Mouse (Mus musculus) embryonic fibroblast, embryonic 13.5 days (primary cell): ENCODE results near the gene Irx6. TPM values are rescaled to one million over a fixed set of nuclear protein-coding genes. Genes with fewer than 3 reads are reported as not detected.

Source experiments
- H3K27ac ChIP-seq: 2 replicates; pipeline ENCODE4 v1.5.1; 2012; ENCODE audit warnings: low read length, control low read depth, inconsistent platforms; ENCODE audit not compliant: insufficient read depth
- H3K4me1 ChIP-seq: 2 replicates; pipeline ENCODE4 v1.6.1; 2011; ENCODE audit warnings: low read length; ENCODE audit not compliant: control insufficient read depth, insufficient read depth
- H3K4me3 ChIP-seq: 2 replicates; pipeline ENCODE4 v1.5.1; 2011; ENCODE audit warnings: mild to moderate bottlenecking, control low read depth, low read length; ENCODE audit not compliant: insufficient read depth
- CTCF ChIP-seq: IDR thresholded peaks from 2 replicates; pipeline ENCODE4 v1.5.1; 2011; ENCODE audit warnings: mild to moderate bottlenecking, control low read depth, low read length, moderate library complexity, borderline replicate concordance; ENCODE audit not compliant: insufficient read depth
- POLR2A ChIP-seq: IDR thresholded peaks from 2 replicates; pipeline ENCODE4 v1.6.1; 2011; ENCODE audit warnings: low read depth, mild to moderate bottlenecking, control low read depth, low read length, moderate library complexity
- polyA plus RNA-seq: library from polyadenylated mRNA; stranded (reverse); fragments of >200 nt; gene quantifications from 2 replicates; pipeline ENCODE4 v1.2.4, GENCODE M21; 2011; ENCODE audit warnings: low read depth; ENCODE audit not compliant: missing spikeins, insufficient read length

Gene Irx6
- polyA plus RNA-seq: not detected in 2 replicates

DNA sequence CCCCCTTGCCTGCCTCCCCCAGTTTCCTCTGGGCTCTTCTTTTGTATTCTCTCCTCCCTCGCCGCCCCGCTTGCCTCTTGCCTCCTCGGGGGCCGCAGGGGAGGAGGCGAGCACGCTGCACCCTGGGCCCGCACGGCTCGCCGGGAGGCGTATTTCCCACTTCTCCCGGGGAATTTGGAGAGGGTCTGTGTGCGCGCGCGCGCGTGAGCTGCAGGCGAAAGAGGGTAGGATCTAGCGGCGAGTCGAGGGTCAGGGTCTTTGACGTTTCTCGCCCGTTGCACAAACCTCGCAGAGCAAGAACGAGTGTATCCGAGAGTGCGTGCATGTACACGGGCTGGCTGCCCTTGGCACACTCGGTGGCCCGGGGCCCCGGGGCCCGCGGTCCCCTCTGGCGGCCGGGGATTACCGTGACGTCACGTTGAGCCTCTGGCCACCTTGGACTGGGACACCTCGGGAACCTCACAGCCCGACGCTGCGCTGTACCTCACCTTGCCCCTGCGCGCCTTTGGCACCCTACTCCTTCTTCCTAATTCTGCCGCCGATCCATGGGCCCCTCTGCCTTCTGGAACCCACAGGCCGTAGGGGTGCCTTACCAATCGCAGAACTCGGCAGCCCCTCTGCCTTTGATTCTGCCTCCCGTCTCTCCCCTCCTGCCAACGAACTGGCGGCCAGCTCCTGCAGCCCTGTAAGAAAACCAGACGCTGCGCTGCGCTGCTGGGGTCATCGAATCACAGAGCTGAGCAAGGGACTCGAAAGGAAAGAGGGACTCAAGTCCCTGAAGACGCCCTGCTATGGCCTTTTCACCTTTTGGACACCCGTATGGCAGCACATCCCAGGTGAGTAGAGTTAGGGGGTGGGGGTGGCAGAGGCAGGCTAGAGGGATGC is at the start of gene Irx6:
Gene Irx6 (plus strand): TSS at position 45 of the 885 bp plus-strand sequence.
- TF ChIP-seq POLR2A: no peak
- TF ChIP-seq CTCF: no peak
- Histone ChIP-seq H3K27ac (no peak within 1 kb of the TSS), H3K4me3 (peak within 1 kb of the TSS; percentile 28), H3K4me1 (no peaks in the 10 kb centered on the region; the same call in 1 of the 2 replicates)

DNA sequence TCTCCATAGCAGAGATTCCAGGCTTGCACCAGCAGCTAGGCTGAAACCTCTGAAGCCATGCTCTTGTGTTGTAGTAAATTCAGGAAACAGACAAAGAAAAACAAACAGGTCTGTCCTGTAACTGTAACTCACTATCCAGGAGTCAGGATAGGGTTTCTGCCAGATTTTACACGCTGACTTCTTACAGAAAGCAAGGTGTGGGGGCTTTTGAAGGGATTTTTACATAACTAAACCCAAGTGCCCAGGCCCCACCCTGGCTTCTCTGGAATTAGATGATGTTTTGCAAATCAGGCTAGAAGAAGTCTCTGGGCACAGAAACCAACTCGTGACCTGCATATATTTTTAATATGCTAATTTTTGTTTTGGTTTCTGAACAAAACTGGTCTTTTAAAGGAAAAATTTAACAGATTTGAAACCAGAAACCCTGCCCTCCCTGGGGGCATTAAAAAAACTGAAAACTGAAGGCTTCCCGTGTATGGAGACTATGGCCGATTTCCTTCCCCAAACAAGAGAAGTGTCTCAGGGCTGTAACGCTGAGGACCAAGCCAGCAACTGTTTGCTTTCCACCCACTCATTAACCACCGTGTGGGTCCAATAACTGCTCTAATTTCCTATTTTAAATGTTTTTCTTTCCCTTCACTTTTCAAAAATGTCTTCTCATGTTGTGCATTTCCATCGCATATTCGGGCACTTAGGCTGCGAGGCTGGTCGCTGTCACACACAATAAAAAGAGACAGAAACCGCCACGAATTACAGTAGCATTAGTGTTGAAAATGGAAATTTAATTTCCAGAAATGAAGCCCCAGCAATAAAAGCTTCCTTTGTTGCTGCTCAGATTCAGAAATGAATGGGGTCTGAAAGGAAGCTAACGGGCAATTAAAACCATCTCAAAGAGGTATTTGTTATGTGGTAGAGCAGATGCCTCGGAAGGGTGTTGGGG is 45.1 kb upstream of the Irx6 start:
- H3K27ac ChIP-seq: no peak overlapping the region
- no peak for TF ChIP-seq POLR2A
- TF ChIP-seq CTCF: no peak
- H3K4me3 ChIP-seq: no peak overlapping the region
- no peaks in the 10 kb centered on the region for H3K4me1 ChIP-seq

- no peak overlapping the region for H3K4me3 ChIP-seq
- no peaks in the 10 kb centered on the region for H3K4me1 ChIP-seq
- no peak overlapping the region for H3K27ac ChIP-seq
- TF ChIP-seq CTCF (no peak), POLR2A (no peak)
Observed at GRCm38 (mm10) chr8:92633199-92633598, 40.9 kb upstream of the Irx6 start.

DNA sequence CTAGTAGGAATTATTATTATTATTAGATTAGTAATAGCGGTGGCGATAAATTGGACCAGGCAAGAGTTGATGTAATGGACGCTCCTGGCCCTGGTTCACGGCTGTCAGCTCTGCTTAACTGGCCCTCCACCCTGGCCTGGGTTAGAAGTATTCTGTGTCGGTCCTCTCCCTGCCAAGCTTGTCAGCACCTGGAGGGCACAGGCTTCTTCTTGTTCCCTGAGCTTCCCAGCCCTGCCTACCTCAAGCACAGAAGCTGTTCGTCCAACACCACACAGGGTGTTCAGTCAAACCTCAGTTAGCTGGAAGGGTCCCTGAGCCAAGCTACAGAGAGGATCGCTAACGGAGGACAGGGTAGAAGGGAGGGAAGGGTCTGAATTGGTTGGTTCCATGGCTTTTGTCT is 33.3 kb upstream of the Irx6 start:
- Histone ChIP-seq H3K4me1 (no peaks in the 10 kb centered on the region), H3K27ac (no peak overlapping the region), H3K4me3 (no peak overlapping the region)
- TF ChIP-seq CTCF (no peak), POLR2A (no peak)

GRCm38 (mm10) chr8:92646637-92647036 is 27.5 kb upstream of the Irx6 start:
- Histone ChIP-seq H3K4me3 (no peak overlapping the region), H3K27ac (no peak overlapping the region), H3K4me1 (no peaks in the 10 kb centered on the region)
- TF ChIP-seq POLR2A (no peak), CTCF (peak; percentile 17; the same call in 1 of the 2 replicates)

DNA sequence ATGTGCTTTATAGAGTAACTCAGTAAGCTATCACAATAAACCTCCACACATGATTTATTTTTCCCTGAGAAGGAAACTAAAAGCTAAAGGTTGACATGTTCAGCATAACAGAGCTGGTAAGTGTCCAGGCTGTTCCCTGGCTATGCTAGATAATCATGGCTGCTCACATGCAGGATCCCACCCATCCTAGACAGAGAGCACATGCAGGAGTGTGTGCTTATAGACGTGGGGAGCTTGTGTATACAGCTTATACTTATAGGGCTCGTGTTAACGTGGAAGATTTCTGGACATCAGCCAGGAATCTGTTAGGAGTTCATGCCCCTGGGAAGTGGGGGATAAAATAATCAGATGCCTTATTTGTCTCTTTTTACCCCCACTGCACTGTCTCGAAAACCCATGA is 9.9 kb upstream of the Irx6 start:
- no peak overlapping the region for H3K4me3 ChIP-seq
- TF ChIP-seq CTCF: no peak
- TF ChIP-seq POLR2A: no peak
- H3K27ac ChIP-seq: no peak overlapping the region
- H3K4me1 ChIP-seq: no peaks in the 10 kb centered on the region

DNA sequence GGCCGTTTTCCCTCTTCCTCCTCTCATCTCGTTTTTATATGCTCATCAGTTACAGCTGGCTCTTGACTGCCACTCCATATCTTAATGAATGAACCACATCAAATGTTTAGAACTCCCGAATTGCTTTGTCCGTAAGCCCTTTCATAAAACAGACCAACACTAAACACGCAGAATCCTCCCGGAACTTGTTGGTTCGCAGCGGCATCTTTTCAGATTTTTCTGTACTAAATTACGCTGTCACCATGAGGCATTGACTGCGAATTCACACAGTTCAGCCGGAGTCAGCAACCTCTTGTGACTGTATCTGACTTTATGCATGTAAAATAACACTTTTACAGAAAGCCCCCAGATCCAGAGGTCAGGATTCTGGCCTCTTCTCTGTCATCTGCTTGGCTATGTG is 3.9 kb upstream of the Irx6 start:
- Histone ChIP-seq H3K4me3 (no peak overlapping the region), H3K27ac (no peak overlapping the region), H3K4me1 (no peaks in the 10 kb centered on the region)
- no peak for TF ChIP-seq POLR2A
- TF ChIP-seq CTCF: no peak

GRCm38 (mm10) chr8:92670656-92671195 is 3.4 kb upstream of the Irx6 start:
- Histone ChIP-seq H3K27ac (no peak overlapping the region), H3K4me3 (no peak overlapping the region), H3K4me1 (no peaks in the 10 kb centered on the region)
- TF ChIP-seq POLR2A: no peak
- no peak for TF ChIP-seq CTCF

DNA sequence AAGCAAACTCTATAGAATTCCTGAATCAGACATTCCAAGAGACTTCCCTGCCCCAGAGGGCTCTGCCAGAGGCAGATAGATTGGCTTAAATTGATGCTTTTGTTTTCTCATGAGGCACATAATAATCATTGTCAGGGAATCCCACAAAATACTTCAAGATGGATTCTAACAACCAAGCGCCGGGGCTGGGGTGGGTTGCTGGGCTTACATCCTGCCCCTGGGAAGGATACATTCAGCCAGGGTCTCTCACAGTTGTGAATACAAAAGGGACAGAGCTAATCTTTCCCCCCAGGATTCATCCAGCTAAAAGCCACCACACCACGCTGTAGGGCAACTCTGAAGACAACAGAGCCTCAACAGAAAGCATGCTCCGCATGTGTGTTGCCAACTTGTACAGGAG is 2.2 kb upstream of the Irx6 start:
- H3K4me1 ChIP-seq: no peaks in the 10 kb centered on the region
- no peak overlapping the region for H3K27ac ChIP-seq
- no peak overlapping the region for H3K4me3 ChIP-seq
- TF ChIP-seq CTCF (no peak), POLR2A (no peak)

DNA sequence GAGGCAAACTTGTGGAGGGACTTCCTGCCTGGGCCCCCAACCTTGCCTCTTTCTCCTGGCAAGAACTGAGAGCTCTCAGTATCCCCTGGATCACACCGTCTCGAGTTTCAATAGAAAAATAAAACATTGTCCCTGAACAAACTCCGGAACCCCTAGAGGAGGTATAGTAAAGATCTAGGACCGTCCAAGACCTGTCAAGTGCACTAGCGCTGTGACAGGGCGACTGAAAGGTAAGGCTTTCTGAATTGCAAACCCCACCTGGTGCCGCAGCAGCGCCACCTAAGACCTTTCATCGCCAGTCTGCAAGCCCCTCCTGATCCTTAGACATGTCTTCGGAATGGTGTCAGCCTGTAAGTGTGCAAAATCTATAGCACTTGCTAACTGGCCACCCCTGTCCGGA is 987 bp upstream of the Irx6 start:
- Histone ChIP-seq H3K4me3 (peak overlapping the region; percentile 28), H3K4me1 (no peaks in the 10 kb centered on the region; the same call in 1 of the 2 replicates), H3K27ac (no peak overlapping the region)
- TF ChIP-seq POLR2A: no peak
